Mouse (Mus musculus) small intestine, adult 2 months (tissue): ENCODE results near the gene Tead3.
"Not testable (repeated sequence)": the region's sequence is repeated elsewhere in the genome, so short reads cannot be mapped to it uniquely, and the experiment has no call there.

Source experiments
- CTCF ChIP-seq: fragments of 200-500 bp; IDR thresholded peaks from 2 replicates; pipeline ENCODE4 v1.5.1; 2012; ENCODE audit warnings: low read depth, mild to moderate bottlenecking, control low read depth, inconsistent platforms, low read length, moderate library complexity, mixed read lengths; ENCODE audit not compliant: insufficient replicate concordance, insufficient read length; ENCODE audit errors: extremely low read depth
- POLR2A ChIP-seq: fragments of 200-500 bp; IDR thresholded peaks from 2 replicates; pipeline ENCODE4 v1.6.1; 2012; ENCODE audit warnings: low read depth, mild to moderate bottlenecking, control low read depth, inconsistent platforms, low read length, moderate library complexity

DNA sequence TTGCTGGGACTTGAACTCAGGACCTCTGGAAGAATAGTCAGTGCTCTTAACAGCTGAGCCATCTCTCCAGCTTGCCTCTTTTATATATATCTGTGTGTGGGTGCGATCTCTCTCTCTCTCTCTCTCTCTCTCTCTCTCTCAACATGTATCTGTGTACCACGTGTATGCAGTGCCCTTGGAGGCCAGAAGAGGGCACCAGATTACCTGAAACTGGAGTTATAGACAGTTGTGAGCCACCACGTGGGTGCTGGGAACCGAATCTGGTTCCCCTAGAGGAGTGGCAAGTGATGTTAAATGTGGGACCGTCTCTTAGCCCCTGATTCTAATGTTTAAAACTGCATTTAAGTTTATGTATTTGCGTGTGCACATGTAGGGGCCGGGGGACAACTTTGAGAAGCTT, 26.2 kb downstream of the Tead3 start:
- TF ChIP-seq POLR2A, CTCF: not testable (repeated sequence)
